Mouse (Mus musculus): ENCODE results near the gene Lipf. TPM values are rescaled to one million over a fixed set of nuclear protein-coding genes. Genes with fewer than 3 reads are reported as not detected.

Lipf gene
- total and polyA plus RNA-seq, 3 experiments: not detected

- TF ChIP-seq MAFK (IDR thresholded peaks at IDR 0.05; ENCODE audit: insufficient replicate concordance, low read length) (no peak), UBTF (IDR thresholded peaks at IDR 0.05; ENCODE audit: low read depth, low read length) (no peak)
- H3K9ac ChIP-seq (ENCODE audit: insufficient read depth, low read depth): no peak overlapping the region
- H3K36me3 ChIP-seq (replicated peaks in 1 of 2; ENCODE audit: control insufficient read depth in 1 of 2, insufficient read depth in 1 of 2, low read length in 1 of 2): no peaks in the 10 kb centered on the region
- in situ Hi-C loops (cut with MboI; ENCODE audit: low pct_ligation_motif_present, low pct_unique_long_range_greater_than_20kb, low sequenced_read_pairs): no loop called here
- no peak overlapping the region for H3K4me3 ChIP-seq (replicated peaks in 1 of 3; ENCODE audit: low read depth in 2 of 3, low read length in 2 of 3, poor library complexity in 1 of 3)
- no peak overlapping the region for H3K27ac ChIP-seq (ENCODE audit: insufficient read depth, low read depth)
- DNase-seq (ENCODE audit: extremely low read depth): no peak
- H3K4me1 ChIP-seq (ENCODE audit: control insufficient read depth in 1 of 2, insufficient read depth in 2 of 2): no peaks in the 10 kb centered on the region
- no peaks in the 10 kb centered on the region for H3K79me2 ChIP-seq (replicated peaks; ENCODE audit: control insufficient read depth, extremely low read depth, insufficient read depth, poor library complexity, severe bottlenecking)
- dilution Hi-C loops (cut with MboI; ENCODE audit: extremely low pct_ligation_motif_present, extremely low pct_unique_long_range_greater_than_20kb, low sequenced_read_pairs): no loop called here
- H3K9me3 ChIP-seq (replicated peaks; ENCODE audit: low read length): no peaks in the 10 kb centered on the region
- no peaks in the 10 kb centered on the region for H3K27me3 ChIP-seq (replicated peaks)
- H3K4me2 ChIP-seq (ENCODE audit: insufficient read depth, low read depth, poor library complexity, severe bottlenecking): no peak overlapping the region
These were observed 60.6 kb downstream of the Lipf start for GRCm38 (mm10) chr19:34021440-34022172.

GRCm38 (mm10) chr19:34022759-34023158 lies 61.8 kb downstream of the Lipf start:
- in situ Hi-C loops (cut with MboI; ENCODE audit: low pct_ligation_motif_present, low pct_unique_long_range_greater_than_20kb, low sequenced_read_pairs) (no loop called here), dilution Hi-C loops (cut with MboI; ENCODE audit: extremely low pct_ligation_motif_present, extremely low pct_unique_long_range_greater_than_20kb, low sequenced_read_pairs) (no loop called here)
- no peak overlapping the region for H3K4me3 ChIP-seq (replicated peaks in 1 of 3; ENCODE audit: low read depth in 2 of 3, low read length in 2 of 3, poor library complexity in 1 of 3)
- H3K27ac ChIP-seq (ENCODE audit: insufficient read depth, low read depth): no peak overlapping the region
- H3K4me1 ChIP-seq (ENCODE audit: control insufficient read depth in 1 of 2, insufficient read depth in 2 of 2): no peaks in the 10 kb centered on the region
- no peaks in the 10 kb centered on the region for H3K27me3 ChIP-seq (replicated peaks)
- peak; percentile 28 for DNase-seq (ENCODE audit: extremely low read depth)
- no peak overlapping the region for H3K9ac ChIP-seq (ENCODE audit: insufficient read depth, low read depth)
- no peaks in the 10 kb centered on the region for H3K36me3 ChIP-seq (replicated peaks in 1 of 2; ENCODE audit: control insufficient read depth in 1 of 2, insufficient read depth in 1 of 2, low read length in 1 of 2)
- H3K9me3 ChIP-seq (replicated peaks; ENCODE audit: low read length): no peaks in the 10 kb centered on the region
- no peak overlapping the region for H3K4me2 ChIP-seq (ENCODE audit: insufficient read depth, low read depth, poor library complexity, severe bottlenecking)
- H3K79me2 ChIP-seq (replicated peaks; ENCODE audit: control insufficient read depth, extremely low read depth, insufficient read depth, poor library complexity, severe bottlenecking): no peaks in the 10 kb centered on the region
- TF ChIP-seq MYC (IDR thresholded peaks at IDR 0.05; ENCODE audit: low read depth, low read length) (no peak), RAD21 (IDR thresholded peaks at IDR 0.05; ENCODE audit: low read depth, low read length) (peak; percentile 42), SMC3 (IDR thresholded peaks at IDR 0.05; ENCODE audit: low read depth, low read length) (peak; percentile 37), CTCF (conservative IDR thresholded peaks at IDR 0.05 in 1 of 2, IDR thresholded peaks at IDR 0.05 in 1 of 2; ENCODE audit: low read depth in 2 of 2, low read length in 2 of 2) (peak; percentile 37 to 64; a peak in 3 of 4 replicates)

Other genes starting within 250 kb of the Lipf start
- gene Lipo2, start 209.8 kb upstream of the Lipf start, total RNA-seq (2012; rRNA removed): not detected in 2 replicates
- gene Lipo2, start 209.8 kb upstream of the Lipf start, total RNA-seq (2014; rRNA removed): not detected in 2 replicates
- gene Lipo2, start 209.8 kb upstream of the Lipf start, polyA plus RNA-seq (2012; ENCODE audit: insufficient read length, low read depth): not detected in 2 replicates
- 9.0 and 9.7 TPM in 2 replicates for gene Lipo3, start 199.2 kb upstream of the Lipf start, total RNA-seq (2012; rRNA removed)
- gene Lipo3, start 199.2 kb upstream of the Lipf start, total RNA-seq (2014; rRNA removed): 42.0 and 44.6 TPM in 2 replicates
- 16.4 and 18.5 TPM in 2 replicates for gene Lipo3, start 199.2 kb upstream of the Lipf start, polyA plus RNA-seq (2012; ENCODE audit: insufficient read length, low read depth)
- not detected in 2 replicates for gene Lipo1, start 173.7 kb upstream of the Lipf start, total RNA-seq (2012; rRNA removed)
- gene Lipo1, start 173.7 kb upstream of the Lipf start, total RNA-seq (2014; rRNA removed): not detected in 2 replicates
- gene Lipo1, start 173.7 kb upstream of the Lipf start, polyA plus RNA-seq (2012; ENCODE audit: insufficient read length, low read depth): not detected in 2 replicates
- gene Lipk, start 47.1 kb downstream of the Lipf start, total RNA-seq (2012; rRNA removed): not detected in 2 replicates
- gene Lipk, start 47.1 kb downstream of the Lipf start, total RNA-seq (2014; rRNA removed): not detected in 2 replicates
- gene Lipk, start 47.1 kb downstream of the Lipf start, polyA plus RNA-seq (2012; ENCODE audit: insufficient read length, low read depth): not detected in 2 replicates
- gene Lipn, start 106.2 kb downstream of the Lipf start, total RNA-seq (2012; rRNA removed): not detected in 2 replicates
- gene Lipn, start 106.2 kb downstream of the Lipf start, total RNA-seq (2014; rRNA removed): not detected in 2 replicates
- gene Lipn, start 106.2 kb downstream of the Lipf start, polyA plus RNA-seq (2012; ENCODE audit: insufficient read length, low read depth): not detected in 2 replicates
- gene Lipm, start 139.7 kb downstream of the Lipf start, total RNA-seq (2012; rRNA removed): not detected in 2 replicates
- not detected in 2 replicates for gene Lipm, start 139.7 kb downstream of the Lipf start, total RNA-seq (2014; rRNA removed)
- gene Lipm, start 139.7 kb downstream of the Lipf start, polyA plus RNA-seq (2012; ENCODE audit: insufficient read length, low read depth): not detected in 2 replicates
- not detected in 2 replicates for gene Ankrd22, start 204.9 kb downstream of the Lipf start, total RNA-seq (2012; rRNA removed)
- not detected in 2 replicates for gene Ankrd22, start 204.9 kb downstream of the Lipf start, total RNA-seq (2014; rRNA removed)
- gene Ankrd22, start 204.9 kb downstream of the Lipf start, polyA plus RNA-seq (2012; ENCODE audit: insufficient read length, low read depth): not detected in 2 replicates
- 24.8 and 29.7 TPM in 2 replicates for gene Stambpl1, start 231.0 kb downstream of the Lipf start, total RNA-seq (2012; rRNA removed)
- gene Stambpl1, start 231.0 kb downstream of the Lipf start, total RNA-seq (2014; rRNA removed): 48.2 and 54.9 TPM in 2 replicates
- 37.9 and 40.6 TPM in 2 replicates for gene Stambpl1, start 231.0 kb downstream of the Lipf start, polyA plus RNA-seq (2012; ENCODE audit: insufficient read length, low read depth)